Mouse (Mus musculus) urinary bladder, postnatal 25 days (tissue): ENCODE measurements around the gene Lpar2.

Experiments
- DNase-seq: peaks from one replicate; pipeline ENCODE4 v3.0.0; 2022; ENCODE audit warnings: low spot score

Lpar2 gene

DNA sequence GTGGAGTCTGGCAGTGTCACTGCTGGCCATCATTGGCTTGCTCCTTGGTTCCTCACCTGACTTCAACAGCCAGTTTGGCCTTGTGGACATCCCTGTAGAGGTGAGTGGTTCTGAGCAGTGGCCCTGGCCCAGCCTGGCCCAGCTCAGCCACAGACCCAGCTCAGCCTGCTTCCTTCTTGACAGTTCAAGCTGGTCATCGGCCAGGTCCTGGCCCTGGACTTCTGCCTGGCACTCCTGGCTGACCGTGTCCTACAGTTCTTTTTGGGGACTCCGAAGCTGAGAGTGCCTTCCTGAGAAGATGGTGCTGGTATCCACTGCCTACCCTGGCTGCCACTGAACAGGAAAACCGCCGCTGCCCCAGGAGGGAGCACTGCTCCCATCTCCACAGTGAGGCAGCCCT, 15.0 kb upstream of the Lpar2 start:
- DNase-seq, result no peak

- peak; percentile 77 for DNase-seq
These were observed 13.9 kb upstream of the Lpar2 start, which contains the start of gene Gmip for GRCm38 (mm10) chr8:69808094-69808863. Gene Gmip (plus strand): TSS chr8:69808679.

GRCm38 (mm10) chr8:69808864-69809403, 13.3 kb upstream of the Lpar2 start:
- no peak for DNase-seq

- no peak for DNase-seq
These were observed 12.4 kb upstream of the Lpar2 start for GRCm38 (mm10) chr8:69809820-69810219.

DNA sequence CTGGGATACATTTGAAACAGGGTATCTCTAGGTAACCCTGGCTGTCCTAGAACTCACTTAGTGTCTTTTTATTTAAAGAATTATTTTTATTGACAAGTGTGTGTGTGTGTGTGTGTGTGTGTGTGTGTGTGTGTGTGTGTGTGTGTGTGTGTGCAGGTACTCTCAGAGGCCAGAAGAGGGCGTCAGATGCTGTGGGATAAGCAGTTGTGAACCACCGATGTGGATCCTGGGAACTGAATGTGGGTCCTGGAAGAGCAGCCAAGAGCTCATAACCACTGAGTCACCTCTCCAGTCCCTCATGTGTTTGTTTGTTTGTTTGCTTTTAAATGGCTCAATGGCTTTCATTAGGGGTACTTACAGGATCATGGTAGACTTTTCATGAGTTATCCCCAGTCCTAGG, 7.3 kb upstream of the Lpar2 start:
- DNase-seq, result no peak

DNA sequence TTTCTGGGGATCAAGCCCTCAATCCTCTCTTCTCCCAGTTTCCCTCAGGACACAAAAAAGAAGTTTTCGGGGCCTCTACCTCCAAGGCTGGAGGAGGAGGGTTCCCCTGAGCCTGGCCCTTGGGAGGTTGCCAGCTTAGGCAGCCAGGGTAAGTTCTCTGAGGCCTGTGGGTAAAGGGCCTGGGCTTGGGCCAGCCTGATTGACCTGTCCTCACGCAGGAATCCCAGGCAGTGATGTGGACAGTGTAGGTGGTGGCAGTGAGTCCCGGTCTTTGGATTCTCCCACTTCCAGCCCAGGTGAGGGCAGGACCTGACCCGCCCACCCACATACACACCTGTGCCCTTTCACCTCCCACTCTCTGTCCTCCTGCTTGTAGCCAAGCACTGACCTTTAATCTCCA, 6.8 kb upstream of the Lpar2 start:
- DNase-seq, result no peak

DNA sequence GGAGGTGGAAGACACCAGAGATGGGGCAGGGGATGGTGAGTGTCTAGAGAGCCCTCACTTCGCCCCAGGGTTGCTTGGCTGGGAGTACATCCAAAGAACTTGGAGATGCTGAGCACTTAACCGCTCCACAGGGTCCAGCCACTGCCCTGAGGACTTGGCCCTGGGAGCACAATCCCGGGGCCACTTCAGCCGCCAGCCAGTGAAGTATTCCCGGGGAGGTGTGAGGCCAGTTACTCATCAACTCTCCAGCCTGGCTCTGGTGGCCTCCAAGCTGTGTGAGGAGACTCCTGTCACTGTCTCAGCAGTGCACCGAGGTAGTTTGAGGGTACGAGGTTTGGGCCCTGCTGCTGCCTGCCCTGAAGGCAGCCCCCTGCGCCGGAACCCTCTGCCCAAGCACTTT, 1.8 kb upstream of the Lpar2 start:
- no peak for DNase-seq

- DNase-seq, result peak; percentile 28
These were observed 251 bp upstream of the Lpar2 start for GRCm38 (mm10) chr8:69821971-69822385.

DNA sequence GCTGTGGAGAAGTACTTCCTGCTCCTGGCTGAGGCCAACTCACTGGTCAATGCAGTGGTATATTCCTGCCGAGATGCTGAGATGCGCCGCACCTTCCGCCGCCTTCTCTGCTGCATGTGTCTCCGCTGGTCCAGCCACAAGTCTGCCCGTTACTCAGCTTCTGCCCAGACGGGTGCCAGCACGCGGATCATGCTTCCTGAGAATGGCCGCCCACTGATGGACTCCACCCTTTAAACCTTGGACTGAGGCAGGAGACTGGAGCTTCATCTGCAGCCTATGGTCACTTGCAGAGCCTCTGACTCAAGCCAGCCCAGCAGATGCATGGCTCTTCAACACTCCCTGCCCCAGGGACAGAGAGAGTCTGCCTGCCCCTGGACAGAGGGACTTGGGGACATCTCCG, 4.1 kb downstream of the Lpar2 start:
- no peak for DNase-seq

DNA sequence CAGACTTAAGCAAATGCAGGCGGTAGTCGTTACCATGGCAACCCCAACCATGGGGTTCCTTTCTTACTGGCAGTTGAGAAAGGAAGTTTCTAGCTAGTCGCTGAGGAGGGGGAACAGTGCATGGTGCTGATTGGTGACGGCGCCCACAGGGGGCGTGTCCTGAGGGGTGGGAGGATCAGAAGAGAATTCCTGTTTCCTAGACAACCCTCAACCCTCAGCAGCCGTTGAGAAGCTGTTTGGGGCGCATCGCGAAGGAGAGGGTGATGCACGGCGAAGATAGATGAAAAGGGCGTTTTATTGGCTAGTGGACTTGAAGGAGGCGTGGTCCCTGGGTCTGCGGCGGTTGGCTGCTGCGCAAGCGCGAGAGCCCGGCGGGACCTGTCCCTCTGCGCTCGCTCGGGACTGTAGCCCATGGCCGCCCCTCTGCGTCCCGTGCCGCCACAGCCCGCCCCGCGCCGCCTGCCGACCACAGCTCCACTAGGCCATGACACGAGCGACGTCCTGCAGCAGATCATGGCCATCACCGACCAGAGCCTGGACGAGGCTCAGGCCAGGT, 10.1 kb downstream of the Lpar2 start, which contains the start of gene Pbx4:
TSS of gene Pbx4 (plus strand) at position 194 of the 556 bp plus-strand sequence.
- peak; percentile 52 for DNase-seq

DNA sequence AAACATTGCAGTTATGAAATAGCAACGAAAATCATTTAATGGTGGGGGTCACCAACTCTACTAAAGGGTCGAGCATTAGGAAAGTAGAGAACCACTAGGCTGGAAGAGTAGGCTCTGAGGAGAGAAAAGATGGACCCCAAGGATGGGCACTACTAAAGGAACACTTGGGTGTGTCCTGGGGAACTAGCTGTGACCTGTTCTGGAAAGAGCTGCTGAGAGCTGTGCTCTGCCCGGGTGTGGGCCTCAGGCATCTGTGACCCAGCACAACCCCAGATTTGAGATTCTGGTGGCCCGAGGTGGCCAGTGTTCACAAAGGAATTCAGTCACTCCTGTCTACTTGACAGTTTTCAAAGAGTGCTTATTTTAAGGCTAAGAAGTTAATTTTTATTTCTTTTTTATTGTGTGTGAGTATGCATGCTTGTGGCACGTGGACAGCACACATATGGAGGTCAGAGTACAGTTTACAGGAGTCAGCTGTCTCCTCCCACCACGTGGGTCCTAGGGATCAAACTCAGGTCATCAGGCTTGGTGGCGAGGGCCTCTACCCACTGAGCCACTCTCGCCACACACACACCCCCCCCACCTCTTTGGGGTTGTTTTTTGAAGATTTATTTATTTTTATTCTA, 14.9 kb downstream of the Lpar2 start:
- no peak for DNase-seq

DNA sequence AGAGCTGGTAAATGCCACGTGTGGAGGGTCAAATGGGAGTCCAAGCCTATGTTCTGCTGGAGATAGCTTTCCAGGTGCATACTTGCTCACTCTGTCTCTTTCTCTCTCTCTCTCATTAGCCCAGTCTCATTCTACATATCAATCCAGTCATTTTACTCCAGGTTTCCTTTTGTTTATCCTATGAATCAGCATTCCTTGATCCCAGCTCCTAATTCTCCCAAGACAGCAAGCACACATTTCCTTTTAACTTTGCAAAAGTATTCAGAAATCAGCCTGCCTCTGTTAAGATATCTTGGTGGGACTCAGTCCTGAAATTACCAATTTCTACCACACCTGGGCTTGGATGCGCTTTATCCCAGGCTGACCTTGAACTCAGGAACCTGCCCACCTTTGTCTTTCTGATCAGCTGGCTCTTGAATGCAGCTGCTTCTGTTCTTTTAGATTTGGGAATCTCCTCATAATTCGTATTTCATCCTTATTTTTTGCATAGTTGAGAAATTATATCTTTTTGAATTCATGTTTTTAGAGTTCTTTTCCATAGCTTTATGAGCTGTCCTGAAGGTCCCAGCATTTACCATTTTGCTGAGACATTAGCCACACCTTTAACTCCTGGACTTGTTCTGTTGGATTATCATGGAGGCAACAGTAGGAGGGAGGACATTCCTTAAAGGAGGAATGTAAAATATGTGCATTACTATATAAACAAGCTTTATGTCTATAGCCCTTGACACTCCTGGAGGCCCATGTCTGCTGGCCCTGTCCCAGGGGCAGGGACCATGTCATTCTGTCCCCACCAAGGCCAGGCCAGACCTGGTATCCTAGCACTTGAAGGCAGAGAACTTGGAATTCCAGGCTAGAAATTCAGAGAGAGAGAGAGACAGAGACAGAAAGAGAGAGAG, 25.2 kb downstream of the Lpar2 start:
- DNase-seq, result no peak

DNA sequence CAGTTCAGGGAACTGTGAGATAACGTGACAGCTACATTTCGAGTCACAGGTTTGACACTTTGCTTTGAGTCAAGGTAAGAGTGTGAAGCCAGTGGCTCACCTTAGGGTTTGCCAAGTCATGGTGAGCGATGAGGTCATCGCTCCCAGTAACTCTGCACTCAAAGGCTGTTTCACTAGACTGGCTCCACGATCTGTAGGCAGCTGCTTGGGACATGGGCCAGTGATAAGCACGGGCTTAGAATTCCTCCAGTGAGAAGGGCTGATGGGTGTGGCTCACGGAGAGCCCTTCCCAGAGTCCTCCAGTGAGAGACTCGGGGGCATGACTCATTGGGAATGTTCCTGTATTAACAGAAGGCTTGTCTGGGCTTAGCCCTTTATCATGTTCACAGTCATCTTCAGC, 26.7 kb downstream of the Lpar2 start:
- peak; percentile 51 for DNase-seq

DNA sequence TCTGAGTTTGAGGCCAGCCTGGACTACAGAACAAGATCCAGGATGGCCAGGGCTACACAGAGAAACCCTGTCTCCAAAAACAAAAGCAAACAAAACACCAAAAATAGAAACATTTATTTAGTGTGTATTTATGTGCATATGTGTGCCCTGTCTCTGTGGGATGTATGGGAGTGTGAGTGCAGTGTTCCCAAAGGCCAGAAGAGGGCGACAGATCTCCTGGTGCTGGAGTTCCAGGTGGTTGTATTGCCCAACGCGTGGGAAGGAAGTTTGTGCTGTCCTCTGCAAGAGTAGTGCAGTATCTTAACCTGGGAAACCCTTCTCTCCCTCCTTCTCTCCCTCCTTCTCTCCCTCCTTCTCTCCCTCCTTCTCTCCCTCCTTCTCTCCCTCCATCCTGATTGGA, 27.7 kb downstream of the Lpar2 start:
- DNase-seq, result no peak

DNA sequence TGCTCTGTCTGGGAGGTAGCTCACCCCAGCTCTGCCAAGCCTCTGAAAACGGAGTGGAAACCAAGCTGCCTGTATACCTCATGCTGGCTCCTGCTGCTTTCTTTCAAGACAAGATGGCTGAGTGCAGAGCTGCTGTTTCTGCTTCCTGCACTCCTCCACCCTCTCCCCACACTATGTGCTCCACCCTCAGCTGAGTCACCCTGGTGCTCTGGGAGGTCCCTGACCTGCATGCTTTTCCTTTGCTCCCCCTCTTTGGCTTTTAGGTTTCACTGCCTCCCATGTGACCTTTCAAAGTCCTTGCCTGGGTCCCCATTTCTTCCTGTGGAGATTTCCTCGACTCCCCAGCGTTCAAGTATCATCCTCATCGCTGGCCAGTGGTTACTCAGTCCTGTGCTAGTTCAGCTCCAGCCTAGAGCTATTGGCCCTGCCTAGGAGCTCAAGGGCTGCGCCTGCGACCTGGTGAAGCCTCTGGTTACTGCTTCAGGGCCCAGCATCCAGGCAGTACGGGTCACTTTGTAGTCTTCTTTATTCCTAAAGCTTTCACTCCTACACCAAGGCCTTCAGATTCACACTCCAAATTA, 28.8 kb downstream of the Lpar2 start:
- DNase-seq, result no peak

- no peak for DNase-seq
These were observed 31.6 kb downstream of the Lpar2 start for GRCm38 (mm10) chr8:69853869-69854268.

- no peak for DNase-seq
These were observed 38.6 kb downstream of the Lpar2 start for GRCm38 (mm10) chr8:69860807-69861206.

DNA sequence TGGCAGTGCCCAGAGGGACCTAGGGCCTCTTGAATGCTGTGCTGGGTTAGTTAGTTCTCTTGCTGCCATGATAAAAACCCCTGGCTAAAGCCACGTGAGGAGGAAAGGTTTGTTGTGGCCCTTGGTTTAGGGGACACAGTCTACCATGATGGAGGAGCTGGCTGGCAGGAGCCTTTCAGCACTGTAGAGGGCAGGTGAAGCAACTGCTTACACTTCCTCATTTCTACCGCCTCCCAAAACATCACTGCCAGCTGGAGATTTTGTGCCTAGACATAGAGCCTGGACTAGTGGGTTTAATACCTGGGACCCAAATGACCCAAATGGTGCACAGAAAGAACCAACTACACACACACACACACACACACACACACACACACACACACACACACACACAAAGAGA, 39.0 kb downstream of the Lpar2 start:
- DNase-seq, result no peak

GRCm38 (mm10) chr8:69863387-69864020, 41.3 kb downstream of the Lpar2 start:
- DNase-seq, result no peak

- DNase-seq, result no peak
These were observed 42.0 kb downstream of the Lpar2 start for GRCm38 (mm10) chr8:69864180-69864579.

- no peak for DNase-seq
These were observed 45.6 kb downstream of the Lpar2 start for GRCm38 (mm10) chr8:69867696-69868326.
